Mouse (Mus musculus) gastrocnemius, postnatal 4 days (tissue): Measurements from ENCODE around the gene Ear6. TPM values are rescaled to one million over a fixed set of nuclear protein-coding genes. Genes with fewer than 3 reads are reported as not detected.
"Not testable (repeated sequence)": the region's sequence is repeated elsewhere in the genome, so short reads cannot be mapped to it uniquely, and the experiment has no call there.

Experiments used
- DNase-seq, 2 experiments: peaks; one replicate each; pipeline ENCODE4 v3.0.0; 2021 to 2022; ENCODE audit warnings: low spot score in 2 of 2, mixed read lengths in 2 of 2
- long read RNA-seq, 2 experiments: library from polyadenylated mRNA; stranded (forward); transcript quantifications; one replicate each; pipeline ENCODE4 v2.0.0; 2021
- total RNA-seq, 2 experiments: library from RNA; stranded (reverse); gene quantifications; 2 replicates each; pipeline ENCODE4 v1.2.3; 2021

Ear6 gene
- not detected for total RNA-seq
- long read RNA-seq, experiment 1, result 0 reads
- long read RNA-seq, experiment 2, result 0 reads

GRCm38 (mm10) chr14:51853399-51853798 lies at the start of gene Ear6:
Gene Ear6, plus strand, starts transcription at chr14:51853699.
- no peak for DNase-seq

- no peak for DNase-seq
These were observed 26.9 kb upstream of the Ear6 start for GRCm38 (mm10) chr14:51826625-51827024.

- DNase-seq, result not testable (repeated sequence)
These were observed 25.7 kb upstream of the Ear6 start for GRCm38 (mm10) chr14:51827842-51828241.

- DNase-seq, result no peak
These were observed 24.3 kb upstream of the Ear6 start for GRCm38 (mm10) chr14:51829188-51829587.

GRCm38 (mm10) chr14:51838480-51838879 lies 15.0 kb upstream of the Ear6 start:
- DNase-seq, result not testable (repeated sequence)

GRCm38 (mm10) chr14:51842250-51842649 lies 11.2 kb upstream of the Ear6 start:
- DNase-seq, result no peak

- no peak for DNase-seq
These were observed 10.7 kb upstream of the Ear6 start for GRCm38 (mm10) chr14:51842781-51843180.

GRCm38 (mm10) chr14:51843882-51844281 lies 9.6 kb upstream of the Ear6 start:
- DNase-seq, result no peak

GRCm38 (mm10) chr14:51846566-51846965 lies 6.9 kb upstream of the Ear6 start:
- no peak for DNase-seq

- not testable (repeated sequence) for DNase-seq
These were observed 2.5 kb upstream of the Ear6 start for GRCm38 (mm10) chr14:51851006-51851405.

GRCm38 (mm10) chr14:51855280-51855679 lies 1.8 kb downstream of the Ear6 start:
- DNase-seq, result not testable (repeated sequence)

GRCm38 (mm10) chr14:51863603-51864002 lies 10.1 kb downstream of the Ear6 start:
- DNase-seq, result peak in 1 of 2 experiments; percentile 15

- no peak for DNase-seq
These were observed 17.3 kb downstream of the Ear6 start for GRCm38 (mm10) chr14:51870756-51871155.

- DNase-seq, result no peak
These were observed 18.2 kb downstream of the Ear6 start for GRCm38 (mm10) chr14:51871741-51872140.

GRCm38 (mm10) chr14:51877517-51877916 lies 24.0 kb downstream of the Ear6 start:
- no peak for DNase-seq

GRCm38 (mm10) chr14:51883527-51884030 lies 30.1 kb downstream of the Ear6 start:
- peak; percentile 35 to 59 for DNase-seq

GRCm38 (mm10) chr14:51884031-51884544 lies 30.6 kb downstream of the Ear6 start:
- DNase-seq, result no peak

GRCm38 (mm10) chr14:51884598-51885331 lies 31.3 kb downstream of the Ear6 start, which contains the start of gene Mettl17:
Gene Mettl17, plus strand, starts transcription at chr14:51884842.
- DNase-seq, result peak; percentile 84 to 96

- DNase-seq, result no peak
These were observed 32.6 kb downstream of the Ear6 start for GRCm38 (mm10) chr14:51886051-51886450.

GRCm38 (mm10) chr14:51889833-51890232 lies 36.3 kb downstream of the Ear6 start:
- DNase-seq, result no peak

GRCm38 (mm10) chr14:51892191-51892939 lies 38.9 kb downstream of the Ear6 start, which contains the start of gene Slc39a2:
Gene Slc39a2, plus strand, starts transcription at chr14:51892889.
- no peak for DNase-seq
